Mouse (Mus musculus) cerebellum, postnatal 25 days (tissue): ENCODE results near the gene H2-Q4.
"Not testable (repeated sequence)": the region's sequence is repeated elsewhere in the genome, so short reads cannot be mapped to it uniquely, and the experiment has no call there.

Source experiments
- DNase-seq, 2 experiments: peaks; one replicate each; pipeline ENCODE4 v3.0.0; 2021; ENCODE audit warnings: mixed read lengths in 2 of 2

H2-Q4 gene

GRCm38 (mm10) chr17:35420206-35420810, 40.9 kb downstream of the H2-Q4 start:
- DNase-seq: peak in 1 of 2 experiments; percentile 62

GRCm38 (mm10) chr17:35421331-35421730, 41.9 kb downstream of the H2-Q4 start:
- not testable (repeated sequence) for DNase-seq

DNA sequence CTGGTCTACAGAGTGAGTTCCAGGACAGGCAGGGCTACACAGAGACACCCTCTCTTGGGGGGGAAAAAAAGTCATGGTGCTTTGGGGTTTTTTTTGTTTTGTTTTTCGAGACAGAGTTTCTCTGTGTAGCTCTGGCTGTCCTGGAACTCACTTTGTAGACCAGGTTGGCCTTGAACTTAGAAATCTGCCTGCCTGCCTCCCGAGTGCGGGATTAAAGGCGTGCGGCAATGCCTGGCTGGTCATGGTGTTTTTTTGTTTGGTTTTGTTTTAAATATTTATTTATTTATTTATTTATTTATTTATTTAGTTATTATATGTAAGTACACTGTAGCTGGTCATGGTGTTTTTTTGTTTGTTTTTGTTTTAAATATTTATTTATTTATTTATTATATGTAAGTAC, 42.9 kb downstream of the H2-Q4 start:
- not testable (repeated sequence) for DNase-seq

- DNase-seq: not testable (repeated sequence)
These were observed 43.9 kb downstream of the H2-Q4 start for GRCm38 (mm10) chr17:35423131-35423810.

- DNase-seq: not testable (repeated sequence)
These were observed 44.7 kb downstream of the H2-Q4 start for GRCm38 (mm10) chr17:35424106-35424505.

GRCm38 (mm10) chr17:35424624-35425416, 45.4 kb downstream of the H2-Q4 start, which contains the start of gene H2-Q6:
Gene H2-Q6, plus strand, starts transcription at chr17:35424850.
- peak; percentile 29 to 58 for DNase-seq

DNA sequence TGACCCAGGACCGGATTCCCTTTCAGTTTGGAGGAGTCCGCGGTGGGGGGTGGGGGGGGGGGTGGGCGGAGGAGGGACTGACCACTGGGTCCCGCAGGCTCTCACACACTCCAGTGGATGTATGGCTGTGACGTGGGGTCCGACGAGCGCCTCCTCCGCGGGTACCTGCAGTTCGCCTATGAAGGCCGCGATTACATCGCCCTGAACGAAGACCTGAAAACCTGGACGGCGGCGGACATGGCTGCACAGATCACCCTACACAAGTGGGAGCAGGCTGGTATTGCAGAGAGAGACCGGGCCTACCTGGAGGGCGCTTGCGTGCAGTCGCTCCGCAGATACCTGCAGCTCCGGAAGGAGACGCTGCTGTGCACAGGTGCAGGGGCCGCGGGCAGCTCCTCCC, 46.1 kb downstream of the H2-Q4 start:
- not testable (repeated sequence) for DNase-seq

- not testable (repeated sequence) for DNase-seq
These were observed 49.5 kb downstream of the H2-Q4 start for GRCm38 (mm10) chr17:35428883-35429282.

- DNase-seq: not testable (repeated sequence)
These were observed 51.3 kb downstream of the H2-Q4 start for GRCm38 (mm10) chr17:35430671-35431070.

GRCm38 (mm10) chr17:35432167-35432566, 52.8 kb downstream of the H2-Q4 start:
- DNase-seq: not testable (repeated sequence)

- DNase-seq: peak in 1 of 2 experiments; percentile 39
These were observed 55.4 kb downstream of the H2-Q4 start for GRCm38 (mm10) chr17:35434836-35435235.
